Mouse (Mus musculus) gastrocnemius, postnatal 25 days (tissue): Measurements from ENCODE around the gene Olfr15. TPM values are rescaled to one million over a fixed set of nuclear protein-coding genes. Genes with fewer than 3 reads are reported as not detected.
A peak's percentile ranks its signal among the peaks of the same experiment; 100 is the strongest.
"Not testable (repeated sequence)": the region's sequence is repeated elsewhere in the genome, so short reads cannot be mapped to it uniquely, and the experiment has no call there.

Experiments
- DNase-seq: peaks from one replicate; pipeline ENCODE4 v3.0.0; 2022
- long read RNA-seq, 2 experiments: library from polyadenylated mRNA; stranded (forward); transcript quantifications; one replicate each; pipeline ENCODE4 v2.0.0; 2021
- total RNA-seq, 2 experiments: library from RNA; stranded (reverse); gene quantifications; 1 replicate in 1 of 2; 2 replicates in 1 of 2; pipeline ENCODE4 v1.2.3; 2021

Gene Olfr15
- not detected for total RNA-seq
- long read RNA-seq, experiment 1 = 0 reads
- long read RNA-seq, experiment 2 = 0 reads

DNA sequence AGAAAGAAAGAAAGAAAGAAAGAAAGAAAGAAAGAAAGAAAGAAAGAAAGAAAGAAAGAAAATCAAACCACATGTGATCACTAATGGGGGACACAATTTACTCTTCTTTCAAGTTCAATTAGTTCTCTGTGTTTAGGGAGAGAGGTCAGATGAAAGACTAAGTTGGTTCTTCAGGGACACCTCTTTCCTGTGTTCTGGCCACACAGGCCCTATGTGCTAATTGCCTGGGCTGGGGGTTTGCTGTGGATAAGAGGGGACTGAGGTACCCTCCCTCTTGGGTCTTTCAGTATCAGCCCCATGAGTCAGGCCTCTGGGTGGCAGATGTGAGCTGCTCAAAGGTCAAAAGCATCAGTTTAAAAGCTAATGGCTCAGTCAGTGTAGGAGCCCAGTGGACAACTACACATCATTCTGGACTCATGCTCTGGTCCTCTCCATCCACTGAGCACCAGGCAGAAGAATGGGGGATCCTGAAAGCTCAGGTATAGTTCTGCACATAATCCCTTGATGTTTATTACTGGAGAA is at the start of gene Olfr15:
TSS of gene Olfr15 (plus strand) at position 291 of the 522 bp plus-strand sequence.
- DNase-seq = no peak

DNA sequence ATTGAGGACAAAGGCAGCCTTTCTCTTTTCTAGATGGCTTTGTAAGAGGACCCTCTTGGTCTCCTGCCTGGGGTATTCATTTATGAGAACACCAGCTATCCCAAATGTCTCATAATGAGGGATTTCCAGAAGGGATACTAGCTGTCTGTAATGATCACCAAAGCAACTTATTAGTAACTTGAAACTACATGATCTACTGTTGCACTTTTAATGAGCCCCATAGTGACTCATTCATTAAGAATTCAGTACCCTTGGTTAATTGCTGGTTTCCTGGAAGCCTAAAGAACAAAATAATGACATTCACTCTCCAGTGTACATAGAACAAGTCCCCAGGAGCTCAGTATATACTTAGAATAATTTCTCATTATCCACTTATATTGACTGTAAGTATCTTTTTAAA is 49.4 kb upstream of the Olfr15 start:
- no peak for DNase-seq

DNA sequence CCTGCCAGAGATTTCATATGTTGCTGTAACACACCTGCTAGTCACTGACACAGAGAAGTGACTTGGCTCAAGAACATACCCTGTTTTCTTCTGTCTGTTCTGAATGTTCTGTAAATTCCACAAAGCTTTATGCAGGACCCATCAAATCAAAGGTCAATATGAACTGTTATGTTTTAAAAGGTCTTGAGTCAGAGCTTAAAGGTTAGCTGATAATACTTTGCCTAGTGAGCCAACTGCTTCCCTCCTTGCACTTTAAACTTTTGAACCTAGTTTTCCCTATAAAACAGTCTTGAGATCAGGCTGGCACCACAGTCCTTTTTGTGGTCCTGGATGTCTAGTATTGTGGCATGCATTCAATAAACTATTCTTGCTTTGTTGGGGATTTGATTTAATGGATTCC is 42.3 kb upstream of the Olfr15 start:
- no peak for DNase-seq

DNA sequence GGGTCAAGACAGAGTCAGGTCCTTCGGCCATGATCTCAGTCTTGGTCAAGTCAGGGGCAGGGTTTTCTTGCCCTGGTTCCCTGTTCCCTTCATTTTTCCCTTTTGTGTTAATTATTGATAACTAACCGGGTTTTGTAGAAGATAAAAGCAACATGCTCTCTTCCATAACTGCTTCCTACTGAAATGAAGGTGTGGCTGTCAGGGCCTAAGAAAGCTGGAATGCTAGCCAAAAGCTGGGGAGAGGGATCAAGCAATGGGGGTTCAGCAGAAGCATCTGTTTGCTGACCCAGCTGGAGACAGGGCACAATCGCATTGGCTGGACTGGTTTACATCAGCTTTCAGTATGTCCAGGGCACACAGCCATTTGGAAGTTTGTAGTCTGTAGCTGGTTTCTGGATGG is 22.5 kb upstream of the Olfr15 start:
- no peak for DNase-seq

DNA sequence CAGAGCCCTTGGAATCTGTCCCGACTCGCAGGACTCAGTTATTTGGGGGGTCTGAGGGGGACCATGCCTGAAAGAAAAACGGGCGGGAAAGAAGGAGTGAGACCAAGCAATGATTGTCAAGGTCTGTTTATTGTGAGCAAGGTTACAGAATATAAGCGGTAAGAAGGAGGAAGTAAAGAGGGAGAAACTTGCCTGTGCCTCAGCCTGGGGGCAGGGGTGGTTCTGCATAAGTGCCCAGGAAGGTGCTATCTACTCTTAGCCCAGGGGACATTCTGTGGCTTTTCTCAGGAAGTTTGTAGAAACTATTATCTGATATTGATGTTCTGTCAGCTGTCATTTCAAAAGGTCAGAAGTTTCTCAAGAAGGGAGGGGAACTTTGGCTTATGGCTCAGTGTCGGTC is 16.0 kb upstream of the Olfr15 start:
- not testable (repeated sequence) for DNase-seq

DNA sequence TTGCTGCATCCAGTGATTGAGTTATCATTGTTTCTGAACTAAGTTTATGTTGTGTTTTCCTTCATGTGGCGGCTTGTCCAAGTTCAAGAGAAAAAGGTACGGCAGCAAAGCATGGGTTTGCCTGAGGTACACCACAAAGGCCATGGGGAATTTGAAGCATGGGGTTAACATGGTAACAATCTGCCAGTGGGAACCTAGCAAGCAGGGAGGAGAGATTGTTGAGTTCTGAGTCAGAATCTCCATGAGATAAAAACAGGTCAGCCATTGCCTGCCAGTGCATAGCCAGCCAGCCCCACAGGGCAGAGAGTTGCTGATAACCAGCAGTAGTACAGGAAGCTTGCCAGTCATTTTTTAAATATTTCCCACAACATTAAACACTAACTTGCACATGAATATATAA is 10.5 kb upstream of the Olfr15 start:
- DNase-seq = no peak

DNA sequence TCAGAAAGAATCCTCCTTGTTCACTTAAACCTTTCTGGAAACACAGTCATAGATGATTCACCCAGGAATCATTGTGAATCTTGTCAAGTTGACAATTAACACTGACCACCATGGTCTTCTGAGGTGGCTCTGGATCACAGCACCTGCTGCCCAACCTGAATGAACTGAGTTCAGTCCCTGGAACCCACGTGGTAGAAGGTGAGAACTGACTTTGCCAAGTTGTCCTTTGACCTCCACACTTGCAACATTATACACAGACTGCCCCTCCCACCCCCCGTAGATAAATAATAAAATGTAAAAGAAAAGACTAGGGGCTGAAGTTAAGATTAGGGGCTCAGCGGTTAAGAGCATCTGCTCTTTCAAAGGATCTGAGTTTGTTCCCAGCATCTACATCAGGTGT is 2.7 kb upstream of the Olfr15 start:
- no peak for DNase-seq

DNA sequence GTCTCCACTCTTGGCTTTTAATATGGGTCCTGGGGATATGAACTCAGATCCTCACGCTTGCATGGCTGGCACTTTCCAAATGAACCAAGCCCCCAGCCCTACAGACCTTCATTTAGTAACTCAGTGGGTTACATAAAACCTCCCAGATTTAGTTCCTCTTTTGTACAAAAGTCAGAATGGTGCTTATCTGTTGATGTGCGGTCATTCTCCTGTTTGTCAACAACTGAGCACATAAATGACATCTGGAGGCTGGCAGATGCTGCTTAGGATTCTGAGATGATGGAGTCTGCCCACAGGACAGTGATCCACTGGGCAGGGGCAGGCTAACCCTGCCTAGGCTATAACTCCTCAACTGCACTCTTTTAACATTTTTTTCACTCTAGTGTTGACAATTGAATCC is 951 bp upstream of the Olfr15 start:
- no peak for DNase-seq

DNA sequence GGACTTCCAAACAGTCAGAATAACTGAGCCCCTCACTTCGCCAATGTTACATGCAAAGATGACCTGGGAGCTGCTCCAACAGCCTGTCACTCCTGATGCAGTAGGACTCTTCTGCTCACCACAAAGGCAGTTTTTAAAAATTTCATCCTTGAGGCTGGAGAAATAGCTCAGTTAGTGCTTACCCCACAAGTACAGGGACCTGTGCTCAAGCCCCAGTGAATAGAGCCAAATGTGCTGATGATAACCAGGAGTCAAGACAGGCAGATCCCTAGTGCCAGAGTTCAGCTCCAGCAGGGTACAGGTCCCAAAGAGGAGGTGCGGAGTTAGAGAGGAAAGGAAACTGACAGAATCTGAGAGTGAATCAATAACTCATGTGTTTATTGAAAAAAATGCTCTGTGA is 4.8 kb downstream of the Olfr15 start:
- no peak for DNase-seq

DNA sequence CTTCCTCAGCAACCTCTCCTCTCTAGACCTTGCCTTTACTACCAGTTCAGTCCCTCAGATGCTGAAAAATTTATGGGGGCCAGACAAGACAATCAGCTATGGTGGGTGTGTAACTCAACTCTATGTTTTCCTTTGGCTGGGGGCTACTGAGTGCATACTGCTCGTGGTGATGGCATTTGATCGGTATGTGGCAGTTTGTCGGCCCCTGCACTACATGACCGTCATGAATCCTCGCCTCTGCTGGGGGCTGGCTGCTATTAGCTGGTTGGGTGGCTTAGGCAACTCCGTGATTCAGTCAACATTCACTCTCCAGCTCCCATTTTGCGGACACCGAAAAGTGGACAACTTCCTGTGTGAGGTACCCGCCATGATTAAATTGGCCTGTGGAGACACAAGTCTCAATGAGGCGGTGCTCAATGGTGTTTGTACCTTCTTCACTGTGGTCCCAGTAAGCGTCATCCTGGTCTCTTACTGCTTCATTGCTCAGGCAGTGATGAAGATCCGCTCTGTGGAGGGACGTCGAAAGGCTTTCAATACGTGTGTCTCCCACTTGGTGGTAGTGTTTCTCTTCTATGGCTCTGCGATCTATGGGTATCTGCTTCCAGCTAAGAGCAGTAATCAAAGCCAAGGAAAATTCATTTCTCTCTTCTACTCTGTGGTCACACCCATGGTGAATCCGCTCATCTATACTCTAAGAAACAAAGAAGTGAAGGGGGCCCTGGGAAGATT is 8.6 kb downstream of the Olfr15 start:
- no peak for DNase-seq

DNA sequence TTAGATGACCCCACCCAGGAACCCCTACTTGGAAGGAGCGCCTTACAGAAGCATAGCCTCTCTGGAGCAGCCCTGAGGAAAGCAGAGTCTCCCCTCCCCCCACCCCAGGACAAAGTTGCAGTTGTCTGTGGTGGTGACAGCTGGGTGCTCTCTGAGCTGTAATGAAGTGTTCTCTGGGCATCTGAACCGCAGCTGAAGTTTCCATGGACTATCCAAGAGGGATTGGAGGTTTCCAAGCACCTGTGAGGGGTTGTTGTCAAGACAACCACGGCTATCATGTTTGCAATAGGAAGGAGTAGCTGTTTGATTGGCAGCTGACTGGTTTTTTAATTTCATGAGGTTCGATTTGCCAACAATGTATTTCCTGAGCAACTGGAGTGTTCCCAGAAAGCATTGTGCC is 12.3 kb downstream of the Olfr15 start:
- no peak for DNase-seq

DNA sequence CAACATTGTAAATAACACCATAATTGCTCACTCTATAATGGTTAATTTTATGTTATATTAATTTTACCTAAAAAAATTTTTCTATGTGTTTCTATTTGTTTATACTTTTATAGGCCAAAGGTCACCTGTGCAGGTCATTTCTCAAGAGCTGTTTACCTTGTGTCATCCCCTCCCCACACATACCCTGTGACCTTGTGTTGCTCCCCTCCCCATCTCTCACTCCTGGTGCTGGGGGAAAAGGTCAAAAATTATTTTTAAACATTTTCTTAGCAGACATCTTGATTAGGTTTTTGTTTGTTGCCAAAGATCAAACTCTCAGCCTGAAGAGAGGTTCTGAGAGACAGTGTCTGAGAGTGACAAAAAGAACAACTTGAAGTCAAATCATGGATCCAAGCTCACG is 13.1 kb downstream of the Olfr15 start:
- DNase-seq = no peak

DNA sequence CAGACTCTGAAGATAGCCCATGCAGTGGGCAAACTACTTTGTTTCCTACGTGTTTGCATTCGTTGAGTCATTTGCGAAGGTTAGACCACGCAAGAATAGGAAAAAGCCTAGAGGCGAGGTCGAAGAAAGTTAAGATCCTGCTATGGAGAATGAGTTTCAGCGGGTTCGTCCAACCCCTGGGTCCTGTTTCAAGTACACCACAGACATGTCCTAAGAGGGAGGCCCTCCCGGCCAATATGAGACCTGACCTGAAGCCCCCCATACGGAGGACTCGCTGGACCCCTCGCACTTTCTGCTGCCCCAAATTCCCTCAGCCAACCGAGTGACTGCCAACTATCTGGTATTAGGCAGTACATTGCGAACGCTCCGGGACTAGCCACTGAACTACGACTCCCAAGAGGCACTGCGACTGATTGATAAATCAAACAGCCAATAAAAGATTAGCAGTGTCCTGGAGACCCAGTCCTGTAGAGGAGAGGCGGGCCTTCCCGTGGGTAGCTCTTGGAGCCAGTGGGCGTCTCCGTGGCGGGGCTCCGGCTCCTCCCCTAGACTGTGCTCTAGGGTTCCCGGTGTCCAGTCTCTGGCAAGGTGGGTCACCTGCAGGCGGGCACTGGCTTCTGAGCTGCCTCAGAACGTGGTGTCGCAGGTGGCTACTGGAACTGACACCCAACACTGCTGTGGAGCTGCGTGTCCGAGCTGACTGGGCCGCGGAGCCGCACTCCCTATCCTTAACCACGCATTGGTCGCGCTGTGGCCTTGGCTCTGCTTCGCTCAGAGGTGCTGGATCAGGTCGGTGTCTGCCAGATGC is 16.2 kb downstream of the Olfr15 start, which contains the start of gene Zfp174:
TSS of gene Zfp174 (plus strand) at position 558 of the 808 bp plus-strand sequence.
- DNase-seq = peak; percentile 94

DNA sequence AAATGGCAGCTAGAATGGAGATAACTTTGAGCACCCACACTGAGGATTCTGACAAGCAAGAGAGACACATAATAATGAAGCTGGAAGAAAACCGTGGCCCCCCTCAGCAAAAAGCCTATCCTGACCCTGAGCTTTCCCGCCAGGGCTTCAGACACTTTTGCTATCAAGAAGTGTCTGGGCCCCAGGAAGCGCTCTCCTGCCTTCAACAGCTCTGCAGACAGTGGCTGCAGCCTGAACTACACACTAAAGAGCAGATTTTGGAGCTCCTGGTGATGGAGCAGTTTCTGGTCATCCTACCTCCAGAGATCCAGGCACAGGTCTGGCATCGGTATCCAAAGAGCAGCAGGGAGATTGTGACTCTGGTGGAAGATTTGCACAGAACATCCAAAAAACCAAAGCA is 17.2 kb downstream of the Olfr15 start:
- DNase-seq = no peak

DNA sequence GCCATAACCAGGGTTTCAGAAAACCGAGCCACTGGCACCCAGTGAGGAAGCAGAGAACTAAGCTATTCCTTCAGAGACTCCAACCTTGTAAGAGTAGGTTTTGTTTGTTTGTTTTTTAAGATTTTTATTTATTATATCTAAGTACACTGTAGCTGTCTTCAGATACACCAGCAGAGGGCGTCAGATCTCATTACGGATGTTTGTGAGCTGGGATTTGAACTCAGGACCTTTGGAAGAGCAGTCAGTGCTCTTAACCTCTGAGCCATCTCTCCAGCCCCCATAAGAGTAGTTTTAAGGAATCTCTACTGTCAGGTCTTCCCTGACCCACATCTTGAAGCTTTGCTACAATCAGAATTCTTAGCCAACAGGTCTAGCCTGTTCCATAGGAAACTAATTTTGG is 17.7 kb downstream of the Olfr15 start:
- no peak for DNase-seq

DNA sequence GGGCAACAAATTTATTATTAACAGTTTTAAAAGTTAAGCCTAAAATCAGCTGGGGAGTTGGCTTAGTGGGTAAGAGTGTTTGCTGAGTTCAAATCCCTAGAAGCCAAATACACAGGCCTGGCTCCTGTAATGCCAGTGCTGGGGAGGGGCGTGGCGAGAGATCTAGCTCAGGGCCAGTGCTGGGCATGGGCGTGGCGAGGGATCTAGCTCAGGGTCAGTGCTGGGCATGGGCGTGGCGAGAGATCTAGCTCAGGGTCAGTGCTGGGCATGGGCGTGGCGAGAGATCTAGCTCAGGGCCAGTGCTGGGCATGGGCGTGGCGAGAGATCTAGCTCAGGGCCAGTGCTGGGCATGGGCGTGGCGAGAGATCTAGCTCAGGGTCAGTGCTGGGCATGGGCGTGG is 20.6 kb downstream of the Olfr15 start:
- not testable (repeated sequence) for DNase-seq

DNA sequence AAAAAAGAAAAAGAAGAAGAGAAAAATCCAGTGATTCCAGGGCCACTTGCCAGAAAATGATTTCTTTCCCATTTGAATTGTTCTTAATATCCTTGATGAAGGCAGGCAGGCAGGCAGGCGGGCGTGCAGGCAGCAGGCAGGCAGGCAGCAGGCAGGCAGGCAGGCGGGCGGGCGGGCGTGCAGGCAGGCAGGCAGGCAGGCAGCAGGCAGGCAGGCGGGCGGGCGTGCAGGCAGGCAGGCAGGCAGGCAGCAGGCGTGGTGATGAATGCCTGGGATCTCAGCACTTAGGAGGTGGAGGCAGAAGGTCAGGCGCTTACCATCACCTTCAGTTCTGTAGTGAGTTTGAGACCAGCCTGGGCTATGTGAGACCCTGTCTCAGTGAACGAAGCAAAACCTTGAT is 21.9 kb downstream of the Olfr15 start:
- DNase-seq = no peak

DNA sequence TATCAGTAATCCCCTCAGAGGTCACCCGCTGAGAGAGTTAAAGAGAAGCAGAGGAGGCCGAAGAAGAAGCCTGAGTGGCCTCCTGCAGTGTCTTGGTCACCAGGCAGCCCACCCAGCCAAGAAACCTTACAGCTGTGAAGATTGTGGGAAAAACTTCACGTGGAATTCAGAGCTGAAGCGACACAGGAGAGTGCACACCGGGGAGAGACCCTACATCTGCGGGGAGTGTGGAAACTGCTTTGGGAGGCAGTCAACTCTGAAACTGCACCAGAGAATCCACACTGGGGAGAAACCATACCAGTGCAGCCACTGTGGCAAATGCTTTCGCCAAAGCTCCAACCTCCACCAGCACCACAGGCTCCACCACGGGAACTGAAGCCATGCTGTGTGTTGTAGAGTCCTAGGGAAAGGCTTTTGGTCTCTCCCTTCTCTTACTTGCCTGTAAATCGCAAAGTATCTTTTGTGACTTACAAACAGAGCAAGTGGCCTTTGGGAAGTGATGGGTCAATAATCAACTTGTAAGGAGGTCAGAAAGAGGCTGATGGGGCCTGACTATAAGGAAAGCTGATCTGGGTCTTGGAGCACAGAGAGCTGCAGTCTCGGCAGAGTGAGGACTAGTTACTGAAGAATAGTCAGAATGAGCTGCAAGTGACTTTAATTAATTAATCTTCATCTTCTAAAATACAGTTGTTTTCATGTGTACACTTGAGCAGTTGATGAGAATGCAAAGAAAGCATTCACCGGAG is 23.9 kb downstream of the Olfr15 start:
- no peak for DNase-seq

DNA sequence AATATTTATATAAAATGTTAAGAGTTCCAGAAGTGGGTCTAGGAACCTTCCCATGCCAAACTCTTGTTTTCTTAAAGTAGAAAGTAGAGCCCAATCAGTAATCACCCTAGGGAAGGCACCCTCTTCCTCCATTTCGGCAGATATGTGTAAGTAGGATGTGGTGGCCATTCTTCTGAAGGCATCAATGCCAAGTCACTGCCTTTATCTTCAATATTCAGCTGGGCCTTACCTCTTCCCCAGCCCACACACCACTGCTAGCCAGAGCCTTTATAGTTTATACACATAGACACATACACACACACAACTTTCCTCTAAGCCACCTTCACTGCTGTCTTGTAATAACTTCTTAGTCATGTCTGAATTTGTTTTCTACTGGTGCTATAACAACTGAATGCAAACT is 25.1 kb downstream of the Olfr15 start:
- no peak for DNase-seq

DNA sequence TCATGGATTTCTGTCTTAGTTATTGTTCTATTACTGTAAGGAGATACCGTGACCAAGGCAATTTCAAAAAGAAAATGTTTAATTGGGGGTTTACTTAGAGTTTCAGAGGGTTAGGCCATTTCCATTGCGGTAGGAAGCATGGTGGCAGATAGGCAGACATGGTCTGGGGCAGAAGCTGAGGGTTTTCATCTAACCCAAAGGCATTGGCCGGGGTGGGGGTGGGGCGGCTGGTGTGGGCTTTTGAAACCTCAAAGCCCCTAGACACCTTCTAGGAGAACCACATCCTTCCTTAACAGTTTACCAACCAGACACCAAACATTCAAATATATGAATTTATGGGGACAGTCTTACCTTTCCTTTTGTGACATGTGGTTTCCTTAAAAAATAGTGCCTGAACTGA is 28.6 kb downstream of the Olfr15 start:
- DNase-seq = no peak

DNA sequence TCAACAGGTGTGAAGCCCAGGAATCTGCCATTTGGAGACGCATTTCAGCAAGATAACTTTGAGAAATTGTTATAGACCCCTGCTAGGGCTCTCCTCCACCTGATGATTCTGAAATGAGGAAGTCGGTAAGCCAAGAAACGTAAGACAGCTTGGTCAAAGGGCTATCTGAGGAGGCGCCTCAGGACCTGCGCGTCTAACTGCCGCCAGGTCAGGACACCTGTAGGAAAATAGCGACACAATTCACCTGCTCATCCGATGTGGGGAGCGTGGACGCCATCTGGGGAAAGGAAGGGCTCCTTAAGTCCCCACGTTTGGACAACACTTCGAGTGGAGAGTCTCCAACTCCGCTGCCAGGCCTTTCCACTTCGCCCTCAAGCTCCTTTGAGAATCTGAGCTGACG is 41.1 kb downstream of the Olfr15 start:
- no peak for DNase-seq

DNA sequence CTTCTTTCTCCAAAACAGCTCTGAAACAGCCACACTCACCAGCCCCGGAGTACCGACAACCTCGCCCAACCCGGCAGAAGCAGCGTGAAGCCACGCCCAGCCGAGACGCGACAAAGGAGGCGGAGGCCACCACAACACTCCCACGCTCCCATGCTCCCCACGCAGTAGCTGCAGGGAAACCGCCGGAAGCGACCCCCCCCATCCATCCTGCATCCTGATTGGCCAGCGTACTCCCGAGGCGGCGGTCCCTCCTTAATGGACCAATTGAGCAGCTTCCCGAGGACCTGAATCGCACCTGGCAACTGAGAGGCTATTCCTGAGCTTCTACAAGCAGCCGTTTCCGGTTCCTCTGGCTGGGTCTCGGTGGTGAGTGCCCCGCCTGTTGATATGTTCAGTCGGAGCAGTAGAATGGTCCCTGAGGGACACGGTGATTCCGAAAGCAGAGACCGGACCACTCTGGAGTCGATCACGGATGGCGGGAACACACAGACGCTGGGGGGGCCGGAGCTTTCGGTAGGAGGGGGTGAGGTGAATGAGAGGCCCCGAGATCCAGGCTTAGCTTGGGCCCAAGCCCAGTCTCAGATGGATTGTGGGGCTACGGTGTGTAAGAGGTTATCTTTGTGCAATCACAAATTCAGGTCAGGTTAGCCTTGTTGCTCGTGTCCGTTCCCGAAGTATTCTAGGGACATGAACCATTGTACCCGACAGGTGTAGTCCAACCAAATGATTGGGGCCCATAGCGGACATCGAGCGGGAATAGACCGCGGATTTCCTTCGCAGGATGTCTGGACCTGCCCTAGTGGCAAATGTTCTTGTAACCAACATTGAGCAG is 41.8 kb downstream of the Olfr15 start, which contains the start of gene Naa60:
TSS of gene Naa60 (plus strand) at position 160 of the 832 bp plus-strand sequence.
- peak; percentile 92 for DNase-seq
